Mouse (Mus musculus) forebrain, embryonic 13.5 days (tissue): Measurements from ENCODE around the gene Ube2t. TPM values are rescaled to one million over a fixed set of nuclear protein-coding genes. Genes with fewer than 3 reads are reported as not detected.
A peak's percentile ranks its signal among the peaks of the same experiment; 100 is the strongest.

Experiments
- ATAC-seq: fragments of 200-750 bp; cut with Nextera tagmentation; 2 replicates; pipeline ENCODE4 v1.8.0; 2017
- H3K27ac ChIP-seq: fragments of 300-500 bp; sonication (generic); 2 replicates; pipeline ENCODE4 v1.5.1; 2015; ENCODE audit warnings: inconsistent platforms, mild to moderate bottlenecking, moderate library complexity
- H3K27me3 ChIP-seq: fragments of 300-500 bp; sonication (generic); 2 replicates; pipeline ENCODE4 v1.6.1; 2015; ENCODE audit warnings: mild to moderate bottlenecking, inconsistent platforms
- H3K36me3 ChIP-seq: fragments of 300-500 bp; sonication (generic); 2 replicates; pipeline ENCODE4 v1.6.1; 2015; ENCODE audit warnings: mild to moderate bottlenecking, inconsistent platforms; ENCODE audit not compliant: poor library complexity, severe bottlenecking
- H3K4me1 ChIP-seq: fragments of 300-500 bp; sonication (generic); 2 replicates; pipeline ENCODE4 v1.6.1; 2015; ENCODE audit warnings: inconsistent platforms
- H3K4me2 ChIP-seq: fragments of 300-500 bp; sonication (generic); 2 replicates; pipeline ENCODE4 v1.6.1; 2015; ENCODE audit warnings: inconsistent platforms, mild to moderate bottlenecking, moderate library complexity
- H3K4me3 ChIP-seq: fragments of 300-500 bp; sonication (generic); 2 replicates; pipeline ENCODE4 v1.5.1; 2015; ENCODE audit warnings: mild to moderate bottlenecking, inconsistent platforms
- H3K9ac ChIP-seq: fragments of 300-500 bp; sonication (generic); 2 replicates; pipeline ENCODE4 v1.6.1; 2015; ENCODE audit warnings: mild to moderate bottlenecking, inconsistent platforms
- H3K9me3 ChIP-seq: fragments of 300-500 bp; sonication (generic); replicated peaks from 2 replicates; pipeline ENCODE4 v1.6.1; 2016; ENCODE audit warnings: inconsistent platforms
- WGBS: fragments of 180-500 bp; shearing (Covaris S2); methylation state at CpG from one replicate; pipeline ENCODE4 v1.1.7; 2015; 5-methylcytosine and 5-hydroxymethylcytosine counted together
- polyA plus RNA-seq: library from polyadenylated mRNA; unstranded; fragments of >200 nt; fragmentation: Nextera tagmentation; extraction: Ambion mirVana; gene quantifications from 2 replicates; pipeline ENCODE4 v1.2.1, GENCODE M21; 2015

Ube2t gene
- polyA plus RNA-seq, 1 experiment from 2014 or later = 48.6 TPM

GRCm38 (mm10) chr1:134955637-134956176 lies 6.7 kb upstream of the Ube2t start, which contains the start of gene Ppp1r12b:
TSS of gene Ppp1r12b (minus strand) at chr1:134955942.
- peak within 1 kb of the TSS; percentile 90 for H3K27ac ChIP-seq
- peak; percentile 99 for ATAC-seq
- H3K4me3 ChIP-seq = peak within 1 kb of the TSS; percentile 75
- no peaks in the 10 kb centered on the region for H3K9me3 ChIP-seq
- 0% methylated on average over 38 of the region's 39 CpGs for WGBS
- peak within 1 kb of the TSS; percentile 83 for H3K4me2 ChIP-seq
- H3K27me3 ChIP-seq = no peaks in the 10 kb centered on the region
- peak within 1 kb of the TSS; percentile 86 for H3K9ac ChIP-seq
- H3K36me3 ChIP-seq = no peaks in the 10 kb centered on the region
- peaks cover 14% of the 10 kb centered on the region for H3K4me1 ChIP-seq

GRCm38 (mm10) chr1:134960634-134961033 lies 1.7 kb upstream of the Ube2t start:
- Histone ChIP-seq H3K4me1 (peaks cover 17% of the 10 kb centered on the region), H3K4me3 (no peak overlapping the region), H3K9ac (no peak overlapping the region), H3K4me2 (no peak overlapping the region), H3K9me3 (no peaks in the 10 kb centered on the region), H3K36me3 (no peaks in the 10 kb centered on the region), H3K27ac (no peak overlapping the region), H3K27me3 (peaks cover 7% of the 10 kb centered on the region; the same call in 1 of the 2 replicates)
- ATAC-seq = no peak
- WGBS = 59% methylated on average over 7 of the region's 7 CpGs

- Histone ChIP-seq H3K4me2 (peak overlapping the region; percentile 68), H3K36me3 (peaks cover 4% of the 10 kb centered on the region; the same call in 1 of the 2 replicates), H3K27me3 (peaks cover 7% of the 10 kb centered on the region; the same call in 1 of the 2 replicates), H3K9ac (peak overlapping the region; percentile 71), H3K27ac (no peak overlapping the region), H3K9me3 (no peaks in the 10 kb centered on the region), H3K4me3 (peak overlapping the region; percentile 70), H3K4me1 (peaks cover 17% of the 10 kb centered on the region)
- 4% methylated on average over 11 of the region's 11 CpGs for WGBS
- 0 out of 2 replicates have a peak, but pooled peaks have one; percentile 22 for ATAC-seq
Measured at GRCm38 (mm10) chr1:134962821-134963220, 456 bp downstream of the Ube2t start.

- no peaks in the 10 kb centered on the region for H3K9me3 ChIP-seq
- WGBS = 99% methylated on average over 2 of the region's 2 CpGs
- no peak for ATAC-seq
- H3K36me3 ChIP-seq = peaks cover 28% of the 10 kb centered on the region
- no peak overlapping the region for H3K4me3 ChIP-seq
- H3K4me2 ChIP-seq = no peak overlapping the region
- H3K27ac ChIP-seq = no peak overlapping the region
- peaks cover 7% of the 10 kb centered on the region; the same call in 1 of the 2 replicates for H3K27me3 ChIP-seq
- no peak overlapping the region for H3K9ac ChIP-seq
- peaks cover 17% of the 10 kb centered on the region for H3K4me1 ChIP-seq
Measured at GRCm38 (mm10) chr1:134965430-134965829, 3.1 kb downstream of the Ube2t start.

- ATAC-seq = no peak
- Histone ChIP-seq H3K27ac (no peak overlapping the region), H3K9me3 (no peaks in the 10 kb centered on the region), H3K4me1 (no peaks in the 10 kb centered on the region), H3K4me3 (no peak overlapping the region), H3K9ac (no peak overlapping the region), H3K36me3 (peaks cover 58% of the 10 kb centered on the region), H3K4me2 (no peak overlapping the region), H3K27me3 (no peaks in the 10 kb centered on the region)
- WGBS = 61% methylated on average over 1 of the region's 1 CpGs
Measured at GRCm38 (mm10) chr1:134972920-134973319, 10.6 kb downstream of the Ube2t start.

- Histone ChIP-seq H3K36me3 (no peaks in the 10 kb centered on the region), H3K9ac (peak overlapping the region; percentile 66), H3K27ac (no peak overlapping the region), H3K4me1 (peaks cover 10% of the 10 kb centered on the region; the same call in 1 of the 2 replicates), H3K9me3 (no peaks in the 10 kb centered on the region), H3K27me3 (peaks cover 21% of the 10 kb centered on the region), H3K4me2 (peak overlapping the region; percentile 81), H3K4me3 (peak overlapping the region; percentile 47)
- ATAC-seq = peak; percentile 73
- 37% methylated on average over 42 of the region's 48 CpGs for WGBS
Measured at GRCm38 (mm10) chr1:134987173-134987961, 25.0 kb downstream of the Ube2t start.

- Histone ChIP-seq H3K9ac (peak overlapping the region; percentile 66), H3K36me3 (no peaks in the 10 kb centered on the region), H3K27me3 (peaks cover 21% of the 10 kb centered on the region), H3K9me3 (no peaks in the 10 kb centered on the region), H3K27ac (no peak overlapping the region), H3K4me3 (peak overlapping the region; percentile 47), H3K4me1 (peaks cover 10% of the 10 kb centered on the region; the same call in 1 of the 2 replicates), H3K4me2 (peak overlapping the region; percentile 81)
- WGBS = 6% methylated on average over 14 of the region's 14 CpGs
- peak; percentile 25; the same call in 1 of the 2 replicates for ATAC-seq
Measured at GRCm38 (mm10) chr1:134987962-134988341, 25.6 kb downstream of the Ube2t start.

GRCm38 (mm10) chr1:134989372-134989771 lies 27.0 kb downstream of the Ube2t start:
- H3K4me3 ChIP-seq = no peak overlapping the region
- WGBS = 7% methylated on average over 7 of the region's 7 CpGs
- no peaks in the 10 kb centered on the region for H3K9me3 ChIP-seq
- H3K4me2 ChIP-seq = no peak overlapping the region
- no peak overlapping the region for H3K9ac ChIP-seq
- H3K36me3 ChIP-seq = no peaks in the 10 kb centered on the region
- H3K4me1 ChIP-seq = peaks cover 10% of the 10 kb centered on the region; the same call in 1 of the 2 replicates
- ATAC-seq = no peak
- H3K27ac ChIP-seq = no peak overlapping the region
- H3K27me3 ChIP-seq = peaks cover 21% of the 10 kb centered on the region

- peaks cover 14% of the 10 kb centered on the region; the same call in 1 of the 2 replicates for H3K4me1 ChIP-seq
- no peak overlapping the region for H3K9ac ChIP-seq
- no peak for ATAC-seq
- H3K27ac ChIP-seq = no peak overlapping the region
- H3K36me3 ChIP-seq = no peaks in the 10 kb centered on the region
- no peak overlapping the region for H3K4me3 ChIP-seq
- no peak overlapping the region for H3K4me2 ChIP-seq
- WGBS = 54% methylated on average over 8 of the region's 8 CpGs
- H3K9me3 ChIP-seq = no peaks in the 10 kb centered on the region
- H3K27me3 ChIP-seq = peaks cover 15% of the 10 kb centered on the region
Measured at GRCm38 (mm10) chr1:134992046-134992645, 29.8 kb downstream of the Ube2t start.

GRCm38 (mm10) chr1:134994739-134995138 lies 32.4 kb downstream of the Ube2t start:
- Histone ChIP-seq H3K9me3 (no peaks in the 10 kb centered on the region), H3K4me2 (no peak overlapping the region), H3K36me3 (no peaks in the 10 kb centered on the region), H3K4me3 (no peak overlapping the region), H3K4me1 (peaks cover 5% of the 10 kb centered on the region; the same call in 1 of the 2 replicates), H3K9ac (no peak overlapping the region), H3K27me3 (peaks cover 9% of the 10 kb centered on the region), H3K27ac (no peak overlapping the region)
- no peak for ATAC-seq
- 84% methylated on average over 3 of the region's 3 CpGs for WGBS

GRCm38 (mm10) chr1:134995437-134995836 lies 33.1 kb downstream of the Ube2t start:
- Histone ChIP-seq H3K4me1 (peaks cover 5% of the 10 kb centered on the region; the same call in 1 of the 2 replicates), H3K27ac (no peak overlapping the region), H3K4me3 (no peak overlapping the region), H3K36me3 (no peaks in the 10 kb centered on the region), H3K4me2 (no peak overlapping the region), H3K27me3 (peaks cover 5% of the 10 kb centered on the region; the same call in 1 of the 2 replicates), H3K9ac (no peak overlapping the region), H3K9me3 (no peaks in the 10 kb centered on the region)
- 40% methylated on average over 4 of the region's 4 CpGs for WGBS
- ATAC-seq = no peak

- 33% methylated on average over 1 of the region's 1 CpGs for WGBS
Measured at GRCm38 (mm10) chr1:134995954-134996353, 33.6 kb downstream of the Ube2t start.

More at GRCm38 (mm10) chr1:134995954-134996353, 33.6 kb downstream of the Ube2t start:
- H3K4me2 ChIP-seq = no peak overlapping the region
- H3K4me3 ChIP-seq = no peak overlapping the region
- H3K27me3 ChIP-seq = 0 out of 2 replicates have a peak, but pooled peaks cover under 1% of the 10 kb centered on the region
- no peak overlapping the region for H3K9ac ChIP-seq
- H3K9me3 ChIP-seq = no peaks in the 10 kb centered on the region
- no peak for ATAC-seq
- peaks cover 5% of the 10 kb centered on the region; the same call in 1 of the 2 replicates for H3K4me1 ChIP-seq
- no peak overlapping the region for H3K27ac ChIP-seq
- H3K36me3 ChIP-seq = no peaks in the 10 kb centered on the region
